Mouse (Mus musculus) hindbrain, embryonic 14.5 days (tissue): ENCODE results near the gene Smurf2. TPM values are rescaled to one million over a fixed set of nuclear protein-coding genes. Genes with fewer than 3 reads are reported as not detected.
"Not testable (repeated sequence)": the region's sequence is repeated elsewhere in the genome, so short reads cannot be mapped to it uniquely, and the experiment has no call there.

Source experiments
- ATAC-seq: fragments of 200-750 bp; cut with Nextera tagmentation; 2 replicates; pipeline ENCODE4 v1.8.0; 2017; ENCODE audit warnings: moderate number of reproducible peaks, mild to moderate bottlenecking, moderate TSS enrichment, moderate library complexity; ENCODE audit not compliant: low FRiP score
- DNase-seq: peaks from one replicate; pipeline ENCODE4 v3.0.0-alpha.2; 2015; ENCODE audit warnings: low spot score
- H3K27ac ChIP-seq: fragments of 300-500 bp; sonication (generic); 2 replicates; pipeline ENCODE4 v1.5.1; 2014; ENCODE audit warnings: mild to moderate bottlenecking, moderate library complexity
- H3K27me3 ChIP-seq: fragments of 300-500 bp; sonication (generic); 2 replicates; pipeline ENCODE4 v1.6.1; 2014; ENCODE audit warnings: mild to moderate bottlenecking, low read length, mixed read lengths; ENCODE audit not compliant: control insufficient read depth, insufficient read depth
- H3K36me3 ChIP-seq: fragments of 300-500 bp; sonication (generic); replicated peaks from 2 replicates; pipeline ENCODE4 v1.6.1; 2014; ENCODE audit not compliant: control insufficient read depth, insufficient read depth
- H3K4me1 ChIP-seq: fragments of 300-500 bp; sonication (generic); replicated peaks from 2 replicates; pipeline ENCODE4 v1.6.1; 2014; ENCODE audit warnings: antibody characterized with exemption, low read length, mixed read lengths; ENCODE audit not compliant: control insufficient read depth, insufficient read depth
- H3K4me2 ChIP-seq: fragments of 300-500 bp; sonication (generic); replicated peaks from 2 replicates; pipeline ENCODE4 v1.6.1; 2014; ENCODE audit warnings: mild to moderate bottlenecking, moderate library complexity
- H3K4me3 ChIP-seq: fragments of 300-500 bp; sonication (generic); replicated peaks from 2 replicates; pipeline ENCODE4 v1.5.1; 2014; ENCODE audit warnings: mild to moderate bottlenecking, low read length
- H3K9ac ChIP-seq: fragments of 300-500 bp; sonication (generic); 2 replicates; pipeline ENCODE4 v1.6.1; 2014
- H3K9me3 ChIP-seq: fragments of 300-500 bp; sonication (generic); 2 replicates; pipeline ENCODE4 v1.6.1; 2016; ENCODE audit warnings: low read length; ENCODE audit not compliant: control insufficient read depth
- WGBS: fragments of 180-500 bp; shearing (Covaris S2); extraction: QIAGEN DNeasy Blood & Tissue Kit; methylation state at CpG from one replicate; pipeline ENCODE4 v1.1.7; 2014; 5-methylcytosine and 5-hydroxymethylcytosine counted together
- polyA plus RNA-seq: library from polyadenylated mRNA; unstranded; fragments of >200 nt; fragmentation: Nextera tagmentation; extraction: Ambion mirVana; gene quantifications from 2 replicates; pipeline ENCODE4 v1.2.1, GENCODE M21; 2014

The Smurf2 gene
- polyA plus RNA-seq, 1 experiment from 2014 or later: 18.7 TPM

DNA sequence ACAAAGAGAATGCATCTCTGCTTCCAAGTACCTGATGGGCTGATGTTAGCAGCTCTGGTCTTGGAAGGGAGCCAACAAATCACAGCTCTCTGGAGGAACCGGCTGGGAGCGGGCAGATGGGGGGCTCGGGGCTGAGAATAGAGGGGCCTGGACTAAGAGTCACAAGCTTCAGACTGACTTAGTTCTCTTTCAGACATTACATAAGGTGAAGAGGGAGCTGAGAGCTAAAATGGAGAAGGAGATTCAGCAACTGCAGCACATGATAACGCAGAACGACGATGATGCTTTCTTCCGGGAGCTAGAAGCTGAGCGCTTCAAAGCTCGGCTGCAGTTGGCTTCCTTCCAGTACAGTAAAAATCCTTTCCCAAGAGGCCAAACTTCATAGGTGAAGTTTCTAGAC is 102.2 kb downstream of the Smurf2 start:
- 0 out of 2 replicates have a peak overlapping the region, but pooled peaks have one; percentile 8 for H3K4me2 ChIP-seq
- peak; percentile 76 for DNase-seq
- H3K27ac ChIP-seq: peak overlapping the region; percentile 67
- no peak overlapping the region for H3K4me3 ChIP-seq
- peaks cover 91% of the 10 kb centered on the region for H3K36me3 ChIP-seq
- no peaks in the 10 kb centered on the region for H3K27me3 ChIP-seq
- H3K9me3 ChIP-seq: no peaks in the 10 kb centered on the region
- peak overlapping the region; percentile 9; the same call in 1 of the 2 replicates for H3K9ac ChIP-seq
- H3K4me1 ChIP-seq: peaks cover 13% of the 10 kb centered on the region
- WGBS: 58% methylated on average over 9 of the region's 9 CpGs
- no peak for ATAC-seq

- Histone ChIP-seq H3K27me3 (no peaks in the 10 kb centered on the region), H3K4me1 (peaks cover 13% of the 10 kb centered on the region), H3K27ac (peak overlapping the region; percentile 67), H3K36me3 (peaks cover 92% of the 10 kb centered on the region), H3K9ac (peak overlapping the region; percentile 9; the same call in 1 of the 2 replicates), H3K4me3 (no peak overlapping the region), H3K9me3 (no peaks in the 10 kb centered on the region), H3K4me2 (no peak overlapping the region)
- no peak for ATAC-seq
- peak; percentile 42 for DNase-seq
- 80% methylated on average over 6 of the region's 6 CpGs for WGBS
Observed at GRCm38 (mm10) chr11:106817808-106818207, 102.7 kb downstream of the Smurf2 start.

DNA sequence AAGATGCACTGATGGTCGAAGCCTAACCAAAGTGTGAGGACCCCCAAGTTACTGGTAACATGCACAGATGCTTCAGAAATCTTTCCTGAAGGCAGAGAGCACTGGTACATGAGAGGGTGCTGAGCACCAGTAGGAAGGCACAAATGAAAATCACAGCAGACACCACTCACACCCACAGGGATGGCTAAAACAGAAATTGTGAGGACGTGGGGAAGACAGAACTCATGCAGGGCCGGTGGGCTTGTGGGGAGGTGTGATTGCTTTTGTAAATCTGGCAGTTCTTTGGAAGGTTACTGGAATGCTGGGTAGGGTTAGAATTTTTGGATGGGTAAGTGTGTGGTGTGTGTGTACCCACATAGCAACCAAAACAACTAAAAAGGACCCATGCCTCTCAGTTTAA is 103.4 kb downstream of the Smurf2 start:
- Histone ChIP-seq H3K9ac (no peak overlapping the region), H3K36me3 (peaks cover 90% of the 10 kb centered on the region), H3K4me3 (no peak overlapping the region), H3K27me3 (no peaks in the 10 kb centered on the region), H3K4me2 (no peak overlapping the region), H3K27ac (peak overlapping the region; percentile 67; the same call in 1 of the 2 replicates), H3K9me3 (no peaks in the 10 kb centered on the region), H3K4me1 (peaks cover 13% of the 10 kb centered on the region)
- ATAC-seq: no peak
- WGBS: 72% methylated on average over 3 of the region's 3 CpGs
- DNase-seq: no peak

- H3K27ac ChIP-seq: no peak overlapping the region
Observed at GRCm38 (mm10) chr11:106816316-106816715, 104.2 kb downstream of the Smurf2 start.

DNA sequence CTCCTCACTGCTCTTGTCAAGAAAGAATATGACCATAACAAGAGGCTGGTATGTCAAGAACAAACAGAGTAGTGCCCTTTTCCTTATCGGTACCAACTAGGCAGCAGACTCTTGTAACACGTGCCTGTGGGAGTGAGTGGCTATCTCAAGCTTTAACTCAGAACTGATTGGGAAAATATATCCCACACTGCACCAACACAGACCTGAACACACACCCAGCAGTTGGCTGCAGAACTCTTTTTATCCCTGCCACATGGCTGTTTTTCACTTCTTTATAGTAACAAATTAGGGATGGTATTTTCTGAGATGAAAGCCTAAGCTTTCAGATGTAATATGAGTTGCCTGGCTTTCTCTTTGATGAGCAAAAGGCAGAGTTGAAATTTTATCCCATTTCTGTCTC is 104.8 kb downstream of the Smurf2 start:
- H3K36me3 ChIP-seq: peaks cover 97% of the 10 kb centered on the region
- no peak overlapping the region for H3K9ac ChIP-seq
- H3K9me3 ChIP-seq: no peaks in the 10 kb centered on the region
- no peak overlapping the region for H3K4me3 ChIP-seq
- H3K4me2 ChIP-seq: no peak overlapping the region
- DNase-seq (no peak), ATAC-seq (no peak)
- no peak overlapping the region for H3K27ac ChIP-seq
- WGBS: 94% methylated on average over 2 of the region's 2 CpGs
- H3K27me3 ChIP-seq: no peaks in the 10 kb centered on the region
- peaks cover 13% of the 10 kb centered on the region for H3K4me1 ChIP-seq

More at GRCm38 (mm10) chr11:106816316-106816715, 104.2 kb downstream of the Smurf2 start:
- Histone ChIP-seq H3K4me2 (no peak overlapping the region), H3K9me3 (no peaks in the 10 kb centered on the region), H3K4me3 (no peak overlapping the region), H3K4me1 (peaks cover 13% of the 10 kb centered on the region), H3K36me3 (peaks cover 94% of the 10 kb centered on the region), H3K9ac (no peak overlapping the region), H3K27me3 (no peaks in the 10 kb centered on the region)
- 79% methylated on average over 7 of the region's 7 CpGs for WGBS
- DNase-seq (no peak), ATAC-seq (no peak)

DNA sequence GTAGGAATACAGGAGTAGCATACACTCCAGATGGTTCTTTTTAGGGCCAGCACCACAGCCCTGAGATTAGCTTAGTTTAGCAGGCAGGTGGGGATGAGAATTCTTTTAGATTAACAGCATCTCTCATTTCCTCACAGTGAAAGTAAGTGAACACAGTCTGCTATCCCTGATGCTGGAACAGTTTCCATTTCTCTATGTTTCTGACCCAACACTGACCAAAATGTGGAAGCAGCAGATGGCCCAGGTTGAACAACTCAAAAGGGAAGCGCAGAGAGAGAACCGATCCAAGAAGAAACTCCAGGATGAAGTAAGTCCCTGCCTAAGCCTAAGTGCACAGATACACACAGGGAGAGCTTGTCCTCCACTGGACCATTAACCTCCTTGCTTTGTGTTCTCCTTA is 105.2 kb downstream of the Smurf2 start:
- WGBS: 95% methylated on average over 2 of the region's 2 CpGs
- H3K4me3 ChIP-seq: no peak overlapping the region
- H3K27ac ChIP-seq: no peak overlapping the region
- DNase-seq: no peak
- peaks cover 97% of the 10 kb centered on the region for H3K36me3 ChIP-seq
- no peaks in the 10 kb centered on the region for H3K9me3 ChIP-seq
- H3K4me1 ChIP-seq: peaks cover 13% of the 10 kb centered on the region
- ATAC-seq: no peak
- no peak overlapping the region for H3K4me2 ChIP-seq
- no peaks in the 10 kb centered on the region for H3K27me3 ChIP-seq
- no peak overlapping the region for H3K9ac ChIP-seq

DNA sequence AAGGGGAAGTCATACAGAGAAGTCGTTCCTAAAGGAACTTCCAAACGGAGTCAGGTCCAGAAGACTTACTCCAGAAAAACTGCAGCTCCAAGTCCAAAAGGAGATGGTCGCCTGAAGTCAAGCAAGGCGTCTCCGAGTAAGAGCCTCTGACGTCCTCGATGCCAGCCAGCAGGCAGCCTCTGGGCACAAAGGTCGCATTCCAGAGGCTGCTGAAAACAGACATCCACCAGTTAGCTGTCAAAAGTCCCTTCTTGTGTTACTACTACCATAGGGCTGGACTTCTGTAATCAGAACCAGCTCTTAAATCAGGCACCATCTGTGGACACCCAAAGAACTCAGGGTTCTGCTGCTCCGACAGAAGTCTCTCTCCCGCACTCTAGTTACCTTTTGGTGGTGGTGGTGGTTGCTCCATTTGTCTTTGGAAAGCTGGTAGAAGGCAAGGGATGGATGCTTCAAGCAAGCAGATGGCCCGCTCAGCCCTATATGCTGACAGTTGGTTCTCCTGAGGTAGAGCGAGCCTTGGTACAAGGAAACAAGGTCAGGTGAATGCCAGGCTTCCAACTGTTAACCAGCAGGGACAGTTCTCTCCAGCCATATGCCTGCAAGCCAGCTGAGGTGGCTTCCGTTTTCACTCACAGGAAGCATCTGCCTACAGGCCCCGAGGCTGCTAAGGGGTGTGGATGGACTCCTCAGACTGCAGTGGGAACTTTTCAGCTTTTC is 105.8 kb downstream of the Smurf2 start:
- Histone ChIP-seq H3K9ac (no peak overlapping the region), H3K4me2 (no peak overlapping the region), H3K4me1 (peaks cover 13% of the 10 kb centered on the region), H3K27me3 (no peaks in the 10 kb centered on the region), H3K9me3 (no peaks in the 10 kb centered on the region), H3K27ac (no peak overlapping the region), H3K36me3 (peaks cover 96% of the 10 kb centered on the region), H3K4me3 (no peak overlapping the region)
- WGBS: 79% methylated on average over 14 of the region's 14 CpGs
- no peak for DNase-seq
- no peak for ATAC-seq

DNA sequence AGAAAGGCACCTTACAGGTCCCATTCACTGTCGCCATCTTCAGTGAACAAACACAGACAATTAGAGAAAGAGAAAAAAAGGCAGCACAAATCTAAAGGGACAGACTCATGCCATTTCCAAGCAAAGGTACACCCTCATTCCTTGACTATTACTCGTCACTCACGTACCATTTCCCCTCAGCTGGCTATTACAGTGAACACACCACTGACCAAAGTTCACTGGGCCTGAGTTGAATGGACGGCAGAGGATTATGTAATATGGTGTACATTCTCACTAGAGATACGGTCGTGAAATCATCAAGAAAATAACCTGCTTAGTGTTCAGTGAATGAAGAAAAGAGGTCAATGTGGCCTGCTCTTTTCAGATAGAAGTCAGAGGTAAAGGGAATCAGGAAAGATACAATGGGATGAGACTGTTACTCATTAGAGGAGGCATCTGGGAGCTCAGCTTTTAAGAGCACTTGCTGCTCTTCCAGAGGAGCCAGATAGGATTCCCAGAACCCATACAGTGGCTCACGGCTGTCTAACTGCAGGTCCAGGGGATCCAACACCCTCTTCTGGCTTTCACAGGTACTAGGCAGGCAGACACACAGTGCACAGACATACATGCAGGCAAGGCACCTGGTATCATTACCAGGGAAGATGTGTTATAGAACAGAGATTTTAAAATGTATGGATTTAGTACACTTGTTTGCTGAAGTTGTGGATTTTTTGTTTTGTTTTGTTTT is 107.9 kb downstream of the Smurf2 start:
- ATAC-seq (no peak), DNase-seq (no peak)
- H3K4me2 ChIP-seq: no peak overlapping the region
- H3K4me3 ChIP-seq: no peak overlapping the region
- H3K9me3 ChIP-seq: no peaks in the 10 kb centered on the region
- no peak overlapping the region for H3K27ac ChIP-seq
- peaks cover 86% of the 10 kb centered on the region for H3K36me3 ChIP-seq
- no peaks in the 10 kb centered on the region for H3K27me3 ChIP-seq
- H3K9ac ChIP-seq: no peak overlapping the region
- 94% methylated on average over 7 of the region's 7 CpGs for WGBS
- H3K4me1 ChIP-seq: peaks cover 3% of the 10 kb centered on the region; the same call in 1 of the 2 replicates

GRCm38 (mm10) chr11:106807442-106807841 is 113.1 kb downstream of the Smurf2 start:
- H3K4me3 ChIP-seq, H3K4me2 ChIP-seq, DNase-seq, H3K27me3 ChIP-seq, H3K9ac ChIP-seq, H3K27ac ChIP-seq, H3K4me1 ChIP-seq, ATAC-seq, H3K9me3 ChIP-seq: not testable (repeated sequence)
- 75% methylated on average over 1 of the region's 1 CpGs for WGBS
- H3K36me3 ChIP-seq: peaks cover 67% of the 10 kb centered on the region
